Mouse (Mus musculus) thymus, adult 2 months (tissue): ENCODE results near the gene Mfsd11. TPM values are rescaled to one million over a fixed set of nuclear protein-coding genes. Genes with fewer than 3 reads are reported as not detected.

Source experiments
- DNase-seq: peaks from one replicate; pipeline ENCODE4 v3.0.0; 2021
- H3K27ac ChIP-seq: fragments of 200-500 bp; 2 replicates; pipeline ENCODE4 v1.5.1; 2012; ENCODE audit warnings: low read length, control low read depth; ENCODE audit not compliant: control insufficient read depth, insufficient read depth
- H3K27me3 ChIP-seq: fragments of 200-500 bp; 2 replicates; pipeline ENCODE4 v1.6.1; 2012; ENCODE audit warnings: mild to moderate bottlenecking, low read length, moderate library complexity, mixed read lengths; ENCODE audit not compliant: control insufficient read depth, insufficient read depth
- H3K36me3 ChIP-seq: fragments of 200-500 bp; 2 replicates; pipeline ENCODE4 v1.6.1; 2012; ENCODE audit warnings: mild to moderate bottlenecking, low read length, moderate library complexity; ENCODE audit not compliant: control insufficient read depth, insufficient read depth
- H3K4me1 ChIP-seq: fragments of 200-500 bp; replicated peaks from 2 replicates; pipeline ENCODE4 v1.6.1; 2012; ENCODE audit warnings: low read length; ENCODE audit not compliant: control insufficient read depth, insufficient read depth
- H3K4me3 ChIP-seq: fragments of 200-500 bp; 2 replicates; pipeline ENCODE4 v1.5.1; 2012; ENCODE audit warnings: mild to moderate bottlenecking, low read length, control low read depth, moderate library complexity; ENCODE audit not compliant: control insufficient read depth, insufficient read depth
- CTCF ChIP-seq: fragments of 200-500 bp; IDR thresholded peaks from 2 replicates; pipeline ENCODE4 v1.5.1; 2012; ENCODE audit warnings: mild to moderate bottlenecking, control low read depth, low read length, moderate library complexity, borderline replicate concordance; ENCODE audit not compliant: control insufficient read depth, poor library complexity, insufficient read depth; ENCODE audit errors: extremely low read depth
- POLR2A ChIP-seq: fragments of 200-500 bp; IDR thresholded peaks from 2 replicates; pipeline ENCODE4 v1.6.1; 2012; ENCODE audit warnings: mild to moderate bottlenecking, low read length, control low read depth, moderate library complexity; ENCODE audit not compliant: control insufficient read depth, poor library complexity, insufficient read depth; ENCODE audit errors: extremely low read depth
- WGBS: fragments of 180-500 bp; shearing (Covaris S2); methylation state at CpG from one replicate; pipeline ENCODE4 v1.1.7; 2018; 5-methylcytosine and 5-hydroxymethylcytosine counted together
- polyA plus RNA-seq: library from polyadenylated mRNA; depleted of rRNA; stranded (reverse); fragments of >200 nt; gene quantifications from 2 replicates; pipeline ENCODE4 v1.2.3, GENCODE M21; 2012; rRNA removed

The Mfsd11 gene
- 32.9 and 33.0 TPM in 2 replicates for polyA plus RNA-seq

- WGBS, result under 1% methylated on average over 88 of the region's 91 CpGs
- peak within 1 kb of the TSS; percentile 85 for H3K4me3 ChIP-seq
- peaks cover 33% of the 10 kb centered on the region for H3K36me3 ChIP-seq
- TF ChIP-seq CTCF, result no peak
- no peak for TF ChIP-seq POLR2A
- no peaks in the 10 kb centered on the region for H3K27me3 ChIP-seq
- H3K4me1 ChIP-seq, result no peaks in the 10 kb centered on the region
- peak within 1 kb of the TSS; percentile 81 for H3K27ac ChIP-seq
- peak; percentile 84 for DNase-seq
Measured at GRCm38 (mm10) chr11:116852291-116852890, at the start of gene Mfsd11. Gene Mfsd11 (plus strand): TSS chr11:116852440.

- TF ChIP-seq CTCF, result no peak
- no peak for TF ChIP-seq POLR2A
- Histone ChIP-seq H3K4me3 (no peak overlapping the region), H3K4me1 (peaks cover 16% of the 10 kb centered on the region), H3K27ac (no peak overlapping the region), H3K27me3 (no peaks in the 10 kb centered on the region), H3K36me3 (no peaks in the 10 kb centered on the region)
- 36% methylated on average over 5 of the region's 5 CpGs for WGBS
- DNase-seq, result no peak
Measured at GRCm38 (mm10) chr11:116802709-116803108, 49.5 kb upstream of the Mfsd11 start.

- no peaks in the 10 kb centered on the region for H3K27me3 ChIP-seq
- DNase-seq, result no peak
- H3K4me3 ChIP-seq, result no peak overlapping the region
- WGBS, result 88% methylated on average over 15 of the region's 15 CpGs
- H3K27ac ChIP-seq, result no peak overlapping the region
- no peaks in the 10 kb centered on the region for H3K36me3 ChIP-seq
- H3K4me1 ChIP-seq, result peaks cover 29% of the 10 kb centered on the region
- TF ChIP-seq POLR2A (no peak), CTCF (no peak)
Measured at GRCm38 (mm10) chr11:116806136-116807071, 45.8 kb upstream of the Mfsd11 start.

GRCm38 (mm10) chr11:116807116-116807515, 45.1 kb upstream of the Mfsd11 start:
- no peak for DNase-seq

GRCm38 (mm10) chr11:116807526-116807925, 44.7 kb upstream of the Mfsd11 start:
- Histone ChIP-seq H3K27ac (no peak overlapping the region), H3K27me3 (no peaks in the 10 kb centered on the region), H3K4me3 (no peak overlapping the region), H3K36me3 (no peaks in the 10 kb centered on the region), H3K4me1 (peaks cover 32% of the 10 kb centered on the region)
- WGBS, result 54% methylated on average over 3 of the region's 3 CpGs
- TF ChIP-seq CTCF, result no peak
- no peak for TF ChIP-seq POLR2A
- DNase-seq, result no peak

More at GRCm38 (mm10) chr11:116807116-116807515, 45.1 kb upstream of the Mfsd11 start:
- 87% methylated on average over 7 of the region's 7 CpGs for whole genome bisulfite sequencing
- TF ChIP-seq CTCF, result no peak
- TF ChIP-seq POLR2A, result no peak
- Histone ChIP-seq H3K27me3 (no peaks in the 10 kb centered on the region), H3K4me3 (no peak overlapping the region), H3K27ac (no peak overlapping the region), H3K36me3 (no peaks in the 10 kb centered on the region), H3K4me1 (peaks cover 33% of the 10 kb centered on the region)

- 36% methylated on average over 7 of the region's 7 CpGs for WGBS
- peak; percentile 82 for DNase-seq
- H3K27ac ChIP-seq, result no peak overlapping the region
- H3K4me3 ChIP-seq, result no peak overlapping the region
- H3K36me3 ChIP-seq, result no peaks in the 10 kb centered on the region
- H3K4me1 ChIP-seq, result peaks cover 27% of the 10 kb centered on the region
- TF ChIP-seq POLR2A, result no peak
- TF ChIP-seq CTCF, result peak; percentile 66; the same call in 1 of the 2 replicates
- no peaks in the 10 kb centered on the region for H3K27me3 ChIP-seq
Measured at GRCm38 (mm10) chr11:116807938-116808606, 44.2 kb upstream of the Mfsd11 start.
